Mouse (Mus musculus) cortical plate, adult 2 months (tissue): Measurements from ENCODE around the gene Zranb1. TPM values are rescaled to one million over a fixed set of nuclear protein-coding genes. Genes with fewer than 3 reads are reported as not detected.

Experiments used
- H3K27ac ChIP-seq: fragments of 200-500 bp; 2 replicates; pipeline ENCODE4 v1.5.1; 2012; ENCODE audit warnings: low read length, control low read depth, inconsistent platforms; ENCODE audit not compliant: insufficient read depth
- H3K4me1 ChIP-seq: fragments of 200-500 bp; 2 replicates; pipeline ENCODE4 v1.6.1; 2011; ENCODE audit warnings: low read length; ENCODE audit not compliant: control insufficient read depth, insufficient read depth
- H3K4me3 ChIP-seq: fragments of 200-500 bp; 2 replicates; pipeline ENCODE4 v1.5.1; 2011; ENCODE audit warnings: mild to moderate bottlenecking, low read length, control low read depth; ENCODE audit not compliant: insufficient read depth
- CTCF ChIP-seq: fragments of 200-500 bp; IDR thresholded peaks from 2 replicates; pipeline ENCODE4 v1.5.1; 2011; ENCODE audit warnings: mild to moderate bottlenecking, control low read depth, low read length; ENCODE audit not compliant: insufficient read depth; ENCODE audit errors: extremely low read depth
- POLR2A ChIP-seq: fragments of 200-500 bp; IDR thresholded peaks from 2 replicates; pipeline ENCODE4 v1.6.1; 2011; ENCODE audit warnings: mild to moderate bottlenecking, low read length, control low read depth; ENCODE audit not compliant: insufficient read depth; ENCODE audit errors: extremely low read depth
- polyA plus RNA-seq: library from polyadenylated mRNA; depleted of rRNA; stranded (reverse); fragments of >200 nt; gene quantifications from 2 replicates; pipeline ENCODE4 v1.2.3, GENCODE M21; 2012

Zranb1 gene
- polyA plus RNA-seq, 1 experiment = 27.1 TPM

- no peak for TF ChIP-seq POLR2A
- TF ChIP-seq CTCF = no peak
- Histone ChIP-seq H3K27ac (no peak overlapping the region), H3K4me1 (no peaks in the 10 kb centered on the region), H3K4me3 (no peak overlapping the region)
Observed at GRCm38 (mm10) chr7:132994628-132995191, 63.8 kb downstream of the Zranb1 start.

DNA sequence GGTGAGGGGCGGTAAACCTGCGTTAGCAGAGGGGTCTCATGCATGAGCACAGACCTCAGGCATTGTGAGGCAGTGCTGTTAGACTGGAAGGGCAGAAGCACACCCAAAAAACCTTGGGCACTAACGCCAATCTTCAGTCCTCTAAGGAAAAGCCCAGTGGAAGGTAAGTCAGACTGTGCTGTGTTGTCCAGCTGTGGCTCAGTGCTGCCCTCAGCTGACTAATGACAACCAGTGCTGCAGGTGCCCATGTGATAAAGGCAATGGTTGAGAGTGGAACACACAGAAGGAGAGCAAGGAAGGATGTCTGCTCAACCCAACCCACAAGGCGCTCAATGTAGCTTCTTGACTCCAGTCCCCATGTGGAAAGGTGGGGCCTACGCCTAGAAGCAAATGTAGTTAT, 65.4 kb downstream of the Zranb1 start:
- H3K27ac ChIP-seq = no peak overlapping the region
- H3K4me1 ChIP-seq = no peaks in the 10 kb centered on the region
- TF ChIP-seq POLR2A = no peak
- peak; percentile 71 for TF ChIP-seq CTCF
- no peak overlapping the region for H3K4me3 ChIP-seq

DNA sequence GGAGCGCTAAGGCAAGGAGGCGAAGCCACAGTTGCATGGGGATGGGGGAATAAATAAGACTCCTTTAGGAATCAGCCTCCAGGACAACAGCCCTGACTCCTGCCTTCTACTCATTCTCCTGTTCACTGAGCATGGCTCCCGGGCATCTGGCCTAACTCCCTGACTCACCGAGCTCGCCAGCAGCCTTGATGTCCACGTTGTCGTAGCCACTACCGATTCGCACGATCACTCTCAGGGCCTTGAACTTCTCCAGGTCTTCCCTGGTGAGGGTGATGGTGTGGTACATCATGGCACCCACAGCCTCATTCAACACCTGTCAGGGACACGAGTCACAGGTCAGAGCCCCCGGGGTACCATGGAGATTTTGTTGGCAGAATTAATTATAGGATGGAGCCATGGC, 67.7 kb downstream of the Zranb1 start:
- TF ChIP-seq POLR2A (no peak), CTCF (no peak)
- Histone ChIP-seq H3K4me1 (peaks cover 1% of the 10 kb centered on the region; the same call in 1 of the 2 replicates), H3K4me3 (no peak overlapping the region)

DNA sequence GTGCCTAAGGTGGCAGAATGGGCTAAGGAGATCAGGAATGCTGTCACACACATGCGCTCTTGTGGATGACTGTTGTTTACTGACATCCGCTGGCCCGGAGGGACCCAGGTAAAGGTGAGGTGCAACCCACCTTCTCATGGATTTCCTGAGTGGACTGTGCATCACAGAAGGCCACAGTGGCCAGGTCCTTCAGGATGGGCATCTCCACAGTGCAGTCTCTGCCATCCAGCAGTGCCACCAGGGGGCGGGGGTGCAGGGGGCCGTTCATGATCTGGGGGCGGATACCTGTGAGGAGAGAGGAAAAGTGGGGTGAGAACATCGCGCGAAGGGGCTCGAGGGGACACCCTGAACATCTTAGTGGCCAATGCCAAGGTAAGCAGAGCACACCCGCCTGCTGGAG, 68.1 kb downstream of the Zranb1 start:
- no peak overlapping the region for H3K27ac ChIP-seq

More for the DNA sequence above, 67.7 kb downstream of the Zranb1 start:
- H3K27ac ChIP-seq = no peak overlapping the region

GRCm38 (mm10) chr7:133001388-133001787, 70.4 kb downstream of the Zranb1 start:
- no peak overlapping the region for H3K27ac ChIP-seq
- TF ChIP-seq POLR2A (no peak), CTCF (no peak)
- peaks cover 1% of the 10 kb centered on the region; the same call in 1 of the 2 replicates for H3K4me1 ChIP-seq
- H3K4me3 ChIP-seq = no peak overlapping the region

More for the DNA sequence above, 68.1 kb downstream of the Zranb1 start:
- TF ChIP-seq POLR2A = no peak
- no peak for TF ChIP-seq CTCF
- H3K4me3 ChIP-seq = no peak overlapping the region
- peaks cover 1% of the 10 kb centered on the region; the same call in 1 of the 2 replicates for H3K4me1 ChIP-seq

- H3K4me3 ChIP-seq = no peak overlapping the region
Observed at GRCm38 (mm10) chr7:133002271-133002670, 71.3 kb downstream of the Zranb1 start.

DNA sequence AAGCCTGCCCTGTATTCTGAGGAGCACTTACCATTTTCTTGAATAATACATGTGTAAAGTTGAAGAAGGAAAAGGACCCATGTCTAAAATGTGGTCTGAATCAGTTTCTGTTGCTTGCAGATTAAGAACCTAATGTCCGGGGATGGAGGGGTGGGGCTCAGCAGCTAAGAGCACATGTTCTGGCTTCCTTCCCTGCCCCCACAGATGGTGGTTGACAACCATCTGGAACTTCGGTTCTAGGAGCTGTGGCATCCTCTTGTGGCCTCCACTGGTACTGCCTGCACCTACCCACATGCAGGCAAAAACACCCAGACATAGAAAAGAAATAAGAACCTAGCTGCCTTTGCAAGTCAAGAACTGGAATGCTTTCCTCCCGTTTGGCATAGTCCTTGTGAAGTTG, 72.5 kb downstream of the Zranb1 start:
- no peak overlapping the region for H3K4me3 ChIP-seq
- no peak overlapping the region for H3K27ac ChIP-seq
- H3K4me1 ChIP-seq = peaks cover 1% of the 10 kb centered on the region; the same call in 1 of the 2 replicates
- TF ChIP-seq CTCF (peak; percentile 99), POLR2A (no peak)

More at GRCm38 (mm10) chr7:133002271-133002670, 71.3 kb downstream of the Zranb1 start:
- peaks cover 1% of the 10 kb centered on the region; the same call in 1 of the 2 replicates for H3K4me1 ChIP-seq
- TF ChIP-seq CTCF (no peak), POLR2A (no peak)
- H3K27ac ChIP-seq = no peak overlapping the region

DNA sequence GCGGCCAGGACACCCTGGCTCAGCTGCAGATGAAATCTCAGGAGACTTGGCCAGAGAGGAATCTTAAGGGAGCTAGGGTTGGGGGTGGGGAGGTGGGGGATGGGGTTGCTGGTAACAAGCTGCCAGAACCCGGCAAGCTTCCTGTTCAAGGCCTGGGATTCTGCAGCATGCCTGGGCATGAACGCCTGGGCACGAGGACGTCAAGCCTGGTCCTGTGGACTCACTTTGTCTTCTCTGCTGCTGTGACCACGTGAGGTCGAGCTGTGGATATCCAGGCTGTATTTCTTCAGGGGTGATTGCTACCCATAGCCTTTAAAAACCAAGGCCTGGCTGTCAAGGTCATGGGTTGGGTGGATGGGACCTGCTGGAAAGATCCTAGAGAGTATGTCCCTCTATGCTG, 74.8 kb downstream of the Zranb1 start:
- Histone ChIP-seq H3K27ac (no peak overlapping the region), H3K4me3 (no peak overlapping the region), H3K4me1 (peaks cover 1% of the 10 kb centered on the region; the same call in 1 of the 2 replicates)
- TF ChIP-seq CTCF = no peak
- no peak for TF ChIP-seq POLR2A

DNA sequence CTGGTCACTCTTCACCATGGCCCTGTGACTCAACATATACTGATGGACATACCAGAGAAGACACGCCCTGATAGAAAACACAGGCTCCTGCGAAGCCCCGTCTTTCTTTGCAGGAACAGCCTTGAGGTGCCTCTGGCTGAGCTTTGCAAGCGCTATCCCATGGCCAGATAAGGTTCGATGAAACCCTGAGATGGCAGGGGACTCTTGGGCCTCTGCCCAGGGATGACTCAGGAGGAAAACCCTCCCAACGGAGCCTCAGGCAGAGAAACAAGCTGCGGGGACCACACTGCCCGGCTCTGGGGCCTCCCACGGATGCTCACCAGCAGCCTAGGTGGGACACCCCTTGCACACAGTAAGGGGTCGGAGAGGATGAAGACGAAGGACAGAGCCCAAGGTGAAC, 76.4 kb downstream of the Zranb1 start:
- Histone ChIP-seq H3K4me1 (peaks cover 4% of the 10 kb centered on the region; the same call in 1 of the 2 replicates), H3K4me3 (no peak overlapping the region), H3K27ac (no peak overlapping the region)
- no peak for TF ChIP-seq CTCF
- no peak for TF ChIP-seq POLR2A

DNA sequence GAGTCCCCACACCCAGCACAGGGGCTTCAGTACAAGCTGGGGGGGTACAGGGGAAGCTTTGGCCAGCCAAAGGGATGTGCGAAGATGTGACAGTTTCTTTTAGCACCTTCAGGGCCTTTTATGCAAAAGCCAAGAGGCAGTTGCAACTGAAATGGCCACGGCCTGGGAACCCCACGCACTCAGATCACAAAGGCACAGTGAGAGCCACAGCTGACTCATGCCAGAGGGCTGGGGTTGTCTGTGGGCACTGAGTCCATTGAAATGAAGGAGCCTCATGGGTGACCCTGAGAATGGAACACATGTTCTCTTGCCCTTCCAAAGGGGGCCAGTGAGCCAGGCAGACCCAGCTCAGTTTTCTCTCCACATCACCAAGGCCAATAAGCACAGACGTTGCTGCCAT, 77.7 kb downstream of the Zranb1 start:
- no peak overlapping the region for H3K27ac ChIP-seq
- H3K4me1 ChIP-seq = peaks cover 6% of the 10 kb centered on the region; the same call in 1 of the 2 replicates
- TF ChIP-seq POLR2A (no peak), CTCF (no peak)
- no peak overlapping the region for H3K4me3 ChIP-seq

DNA sequence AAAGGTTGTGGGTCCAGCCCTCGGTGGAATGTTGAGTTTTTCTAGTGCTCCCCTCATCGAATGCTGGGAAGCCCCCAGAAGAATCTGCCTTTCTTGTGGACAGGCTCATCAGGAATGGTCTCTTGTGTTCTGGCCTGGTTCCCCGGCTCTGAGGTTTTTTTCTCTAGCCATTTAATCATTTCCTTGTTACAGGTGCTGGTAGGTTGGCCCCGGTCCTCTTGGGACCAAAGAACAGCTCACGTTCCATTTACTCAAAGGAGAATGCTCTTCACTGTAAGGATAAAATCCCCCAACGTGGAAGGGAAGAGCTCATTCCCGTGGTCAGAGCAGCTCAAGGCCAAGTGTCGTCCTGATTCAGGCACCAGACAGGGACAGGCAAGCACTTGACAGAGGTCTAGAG, 78.7 kb downstream of the Zranb1 start:
- Histone ChIP-seq H3K27ac (no peak overlapping the region), H3K4me3 (no peak overlapping the region), H3K4me1 (peaks cover 6% of the 10 kb centered on the region; the same call in 1 of the 2 replicates)
- TF ChIP-seq CTCF (no peak), POLR2A (no peak)
